Mouse (Mus musculus) midbrain, embryonic 11.5 days (tissue): ENCODE measurements around the gene Gfra1. TPM values are rescaled to one million over a fixed set of nuclear protein-coding genes. Genes with fewer than 3 reads are reported as not detected.

Experiments used
- ATAC-seq: fragments of 200-750 bp; cut with Nextera tagmentation; 2 replicates; pipeline ENCODE4 v1.8.0; 2017; ENCODE audit warnings: moderate TSS enrichment, moderate library complexity; ENCODE audit not compliant: low FRiP score
- DNase-seq: peaks from one replicate; pipeline ENCODE4 v3.0.0; 2015; ENCODE audit warnings: low spot score; ENCODE audit errors: missing footprints
- H3K27ac ChIP-seq: fragments of 300-500 bp; sonication (generic); 2 replicates; pipeline ENCODE4 v1.5.1; 2014; ENCODE audit warnings: low read depth, low read length
- H3K27me3 ChIP-seq: fragments of 300-500 bp; sonication (generic); 2 replicates; pipeline ENCODE4 v1.6.1; 2014; ENCODE audit warnings: mild to moderate bottlenecking, low read length, moderate library complexity, mixed read lengths; ENCODE audit not compliant: control insufficient read depth, insufficient read depth
- H3K36me3 ChIP-seq: fragments of 300-500 bp; sonication (generic); 2 replicates; pipeline ENCODE4 v1.6.1; 2014; ENCODE audit warnings: mild to moderate bottlenecking, low read length, moderate library complexity, mixed read lengths; ENCODE audit not compliant: control insufficient read depth, insufficient read depth
- H3K4me1 ChIP-seq: fragments of 300-500 bp; sonication (generic); 2 replicates; pipeline ENCODE4 v1.6.1; 2014; ENCODE audit warnings: low read length; ENCODE audit not compliant: control insufficient read depth, insufficient read depth
- H3K4me2 ChIP-seq: fragments of 300-500 bp; sonication (generic); 2 replicates; pipeline ENCODE4 v1.6.1; 2014; ENCODE audit warnings: mild to moderate bottlenecking, moderate library complexity
- H3K4me3 ChIP-seq: fragments of 300-500 bp; sonication (generic); 2 replicates; pipeline ENCODE4 v1.5.1; 2014; ENCODE audit warnings: low read depth, low read length
- H3K9ac ChIP-seq: fragments of 300-500 bp; sonication (generic); 2 replicates; pipeline ENCODE4 v1.6.1; 2014; ENCODE audit warnings: low read length
- H3K9me3 ChIP-seq: fragments of 300-500 bp; sonication (generic); 2 replicates; pipeline ENCODE4 v1.6.1; 2016; ENCODE audit warnings: low read length; ENCODE audit not compliant: control insufficient read depth
- WGBS: fragments of 180-500 bp; shearing (Covaris S2); extraction: QIAGEN DNeasy Blood & Tissue Kit; methylation state at CpG from one replicate; pipeline ENCODE4 v1.1.7; 2014; 5-methylcytosine and 5-hydroxymethylcytosine counted together
- polyA plus RNA-seq: library from polyadenylated mRNA; unstranded; fragments of >200 nt; fragmentation: Nextera tagmentation; extraction: Ambion mirVana; gene quantifications from 2 replicates; pipeline ENCODE4 v1.2.1, GENCODE M21; 2014

Gene Gfra1
- polyA plus RNA-seq, 1 experiment from 2014 or later, result 26.7 TPM

DNA sequence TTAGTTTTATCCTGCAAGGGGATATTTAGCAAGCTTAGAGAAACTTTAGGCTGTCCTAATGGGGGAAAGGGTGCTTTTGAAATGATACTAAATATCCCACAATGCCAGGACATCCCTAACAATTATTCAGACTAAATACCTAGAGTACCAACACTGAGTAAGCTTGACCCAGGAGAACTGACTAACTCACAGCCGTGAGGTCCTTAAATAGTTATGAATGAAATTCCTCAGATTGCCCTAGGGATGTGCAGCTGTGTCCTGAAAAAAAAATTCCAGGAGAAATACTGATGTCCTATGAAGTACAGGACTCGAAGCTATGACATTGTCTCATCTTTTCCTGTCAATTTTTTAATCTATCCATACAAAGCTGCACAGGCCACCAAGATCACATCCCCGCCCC lies 201.5 kb downstream of the Gfra1 start:
- H3K27me3 ChIP-seq, result peaks cover 2% of the 10 kb centered on the region; the same call in 1 of the 2 replicates
- DNase-seq (no peak), ATAC-seq (no peak)
- H3K9ac ChIP-seq, result no peak overlapping the region
- H3K4me3 ChIP-seq, result no peak overlapping the region
- no peaks in the 10 kb centered on the region for H3K36me3 ChIP-seq
- no peak overlapping the region for H3K27ac ChIP-seq
- no peaks in the 10 kb centered on the region; the same call in 1 of the 2 replicates for H3K4me1 ChIP-seq
- no peak overlapping the region for H3K4me2 ChIP-seq
- 76% methylated on average over 3 of the region's 3 CpGs for WGBS
- H3K9me3 ChIP-seq, result no peaks in the 10 kb centered on the region

DNA sequence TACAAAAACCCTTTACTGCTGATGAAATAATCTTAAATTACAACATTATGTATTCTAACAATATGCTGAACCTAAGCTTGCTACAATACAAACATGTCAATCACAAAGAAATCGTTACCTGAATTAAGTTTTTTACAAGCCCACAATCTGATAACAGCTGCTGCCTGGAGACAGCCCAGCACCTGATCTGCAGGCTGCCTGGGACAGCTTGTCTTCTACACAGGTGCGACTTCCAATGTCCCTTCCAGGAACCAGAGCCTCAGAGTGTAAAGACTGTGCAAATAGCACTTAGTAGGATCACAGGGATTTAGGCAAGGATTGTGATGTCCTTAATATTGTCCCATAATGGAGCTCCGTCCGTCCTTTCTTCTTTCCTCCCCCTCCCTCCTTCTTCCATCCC lies 204.0 kb downstream of the Gfra1 start:
- ATAC-seq, result no peak
- H3K9me3 ChIP-seq, result no peaks in the 10 kb centered on the region
- no peak overlapping the region for H3K4me2 ChIP-seq
- H3K27ac ChIP-seq, result no peak overlapping the region
- WGBS, result 81% methylated on average over 4 of the region's 4 CpGs
- no peaks in the 10 kb centered on the region for H3K36me3 ChIP-seq
- H3K4me1 ChIP-seq, result no peaks in the 10 kb centered on the region; the same call in 1 of the 2 replicates
- peaks cover 2% of the 10 kb centered on the region; the same call in 1 of the 2 replicates for H3K27me3 ChIP-seq
- no peak overlapping the region for H3K9ac ChIP-seq
- H3K4me3 ChIP-seq, result no peak overlapping the region
- no peak for DNase-seq

DNA sequence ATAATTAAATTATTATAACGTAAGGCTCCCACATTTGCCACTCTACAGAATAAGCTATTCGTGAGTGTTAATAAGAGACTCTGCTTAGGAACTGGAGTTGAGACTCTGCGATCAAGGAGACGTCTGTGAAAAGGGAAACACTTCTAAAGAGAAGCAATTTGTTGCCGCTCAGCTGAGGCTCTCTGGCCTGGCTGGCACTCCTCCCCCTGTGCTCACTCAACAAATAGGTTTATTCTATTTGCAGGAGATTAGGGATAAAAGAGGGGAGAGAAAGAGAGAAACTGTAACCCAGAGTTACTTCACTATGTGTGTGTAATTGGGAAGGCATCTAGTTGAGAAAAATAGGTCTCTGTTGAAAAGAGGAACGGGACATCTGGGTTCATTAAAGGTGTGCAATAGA lies 204.6 kb downstream of the Gfra1 start:
- DNase-seq, result no peak
- Histone ChIP-seq H3K27me3 (peaks cover 2% of the 10 kb centered on the region; the same call in 1 of the 2 replicates), H3K9me3 (no peaks in the 10 kb centered on the region), H3K4me3 (no peak overlapping the region), H3K4me1 (no peaks in the 10 kb centered on the region; the same call in 1 of the 2 replicates), H3K9ac (no peak overlapping the region), H3K36me3 (no peaks in the 10 kb centered on the region), H3K27ac (no peak overlapping the region), H3K4me2 (no peak overlapping the region)
- ATAC-seq, result no peak
- 41% methylated on average over 6 of the region's 6 CpGs for WGBS

DNA sequence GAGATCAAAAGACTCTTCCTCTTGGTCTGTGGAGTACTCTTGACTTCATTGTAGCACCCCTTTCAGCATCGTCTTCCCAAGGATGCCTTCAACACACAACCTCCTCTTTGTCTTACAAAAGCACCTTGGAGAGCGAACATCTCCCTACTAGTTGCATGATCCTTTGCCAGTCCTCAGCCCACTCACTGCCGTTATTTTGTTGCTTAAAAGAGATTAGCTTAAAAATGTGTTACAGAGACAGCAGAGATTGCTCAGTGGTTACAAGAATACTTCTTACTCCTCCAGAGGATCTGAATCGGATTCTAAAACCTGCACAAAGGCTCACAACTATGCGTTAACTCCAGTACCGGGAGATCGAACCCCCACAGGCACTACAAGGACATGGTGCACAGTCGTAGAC lies 205.5 kb downstream of the Gfra1 start:
- no peak overlapping the region for H3K27ac ChIP-seq
- H3K4me2 ChIP-seq, result no peak overlapping the region
- H3K9ac ChIP-seq, result no peak overlapping the region
- H3K4me1 ChIP-seq, result no peaks in the 10 kb centered on the region; the same call in 1 of the 2 replicates
- H3K9me3 ChIP-seq, result no peaks in the 10 kb centered on the region
- no peak overlapping the region for H3K4me3 ChIP-seq
- no peaks in the 10 kb centered on the region for H3K36me3 ChIP-seq
- 78% methylated on average over 8 of the region's 8 CpGs for WGBS
- ATAC-seq (no peak), DNase-seq (no peak)
- peaks cover 2% of the 10 kb centered on the region; the same call in 1 of the 2 replicates for H3K27me3 ChIP-seq

DNA sequence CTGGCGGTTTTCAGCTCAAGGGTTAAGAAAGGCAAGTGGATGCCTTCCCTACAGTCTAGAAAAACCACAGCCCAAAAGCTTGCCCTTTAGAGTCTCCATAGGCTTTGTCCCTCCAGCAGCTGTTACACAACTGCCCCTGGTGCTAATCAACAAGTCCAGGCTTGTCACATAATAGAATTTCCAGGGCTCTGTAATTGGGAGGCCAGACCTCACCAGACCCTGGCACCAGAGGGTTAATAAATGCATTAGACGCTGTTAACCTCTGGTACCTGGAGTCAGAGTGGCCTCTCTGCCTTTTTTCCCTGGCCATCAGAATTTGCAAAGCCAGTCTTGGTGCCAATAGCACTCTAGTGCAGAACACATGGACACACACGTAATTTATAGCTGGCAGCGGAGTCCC lies 211.6 kb downstream of the Gfra1 start:
- no peak overlapping the region for H3K27ac ChIP-seq
- peaks cover 3% of the 10 kb centered on the region; the same call in 1 of the 2 replicates for H3K4me1 ChIP-seq
- no peaks in the 10 kb centered on the region for H3K36me3 ChIP-seq
- no peaks in the 10 kb centered on the region for H3K9me3 ChIP-seq
- no peak overlapping the region for H3K4me3 ChIP-seq
- no peak overlapping the region for H3K9ac ChIP-seq
- DNase-seq (no peak), ATAC-seq (no peak)
- no peaks in the 10 kb centered on the region for H3K27me3 ChIP-seq
- 75% methylated on average over 4 of the region's 4 CpGs for WGBS
- H3K4me2 ChIP-seq, result no peak overlapping the region

DNA sequence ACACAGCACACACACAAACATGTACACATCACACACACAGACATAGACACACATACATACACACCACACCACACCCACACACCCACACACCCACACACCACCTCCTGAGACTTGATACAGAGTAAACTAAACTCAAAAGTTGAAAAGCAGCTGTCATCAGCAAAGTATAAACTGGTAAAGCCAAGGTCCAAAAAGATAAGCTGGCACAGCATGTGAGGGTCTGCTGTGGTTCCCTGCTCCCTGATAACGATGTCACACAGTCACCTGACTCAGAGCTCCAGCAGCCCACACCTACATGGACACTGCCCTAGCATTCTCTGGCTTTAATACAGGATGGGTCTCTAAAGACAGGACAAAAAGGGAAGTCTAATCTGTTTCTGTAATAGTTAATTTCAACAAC lies 212.1 kb downstream of the Gfra1 start:
- H3K27ac ChIP-seq, result no peak overlapping the region
- ATAC-seq (no peak), DNase-seq (no peak)
- 80% methylated on average over 1 of the region's 1 CpGs for WGBS
- no peak overlapping the region for H3K4me2 ChIP-seq
- no peaks in the 10 kb centered on the region for H3K9me3 ChIP-seq
- no peak overlapping the region for H3K4me3 ChIP-seq
- H3K36me3 ChIP-seq, result no peaks in the 10 kb centered on the region
- H3K27me3 ChIP-seq, result no peaks in the 10 kb centered on the region
- H3K4me1 ChIP-seq, result peaks cover 3% of the 10 kb centered on the region; the same call in 1 of the 2 replicates
- no peak overlapping the region for H3K9ac ChIP-seq

DNA sequence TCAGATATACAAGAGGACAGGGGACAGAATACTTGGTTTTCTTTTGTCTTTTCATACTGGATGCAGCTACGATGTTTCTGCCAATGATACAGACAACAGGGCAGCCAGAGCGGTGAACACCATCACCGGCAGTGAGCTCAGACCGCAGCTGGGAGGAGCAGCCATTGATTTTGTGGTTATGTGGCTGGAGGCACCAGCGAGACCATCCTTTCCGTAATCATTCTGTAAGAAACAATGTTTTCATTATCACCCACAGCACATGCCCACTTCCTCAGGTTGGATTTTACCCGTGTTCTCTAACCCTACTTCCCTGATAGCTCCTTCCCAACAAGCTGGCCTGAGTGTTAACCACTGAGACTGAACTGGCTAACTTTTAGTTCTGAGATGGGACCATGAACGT lies 217.4 kb downstream of the Gfra1 start:
- Histone ChIP-seq H3K4me1 (peaks cover 3% of the 10 kb centered on the region; the same call in 1 of the 2 replicates), H3K27ac (no peak overlapping the region), H3K4me3 (no peak overlapping the region), H3K9me3 (no peaks in the 10 kb centered on the region), H3K27me3 (no peaks in the 10 kb centered on the region), H3K36me3 (no peaks in the 10 kb centered on the region), H3K4me2 (no peak overlapping the region), H3K9ac (no peak overlapping the region)
- DNase-seq (no peak), ATAC-seq (no peak)
- WGBS, result 78% methylated on average over 8 of the region's 8 CpGs

DNA sequence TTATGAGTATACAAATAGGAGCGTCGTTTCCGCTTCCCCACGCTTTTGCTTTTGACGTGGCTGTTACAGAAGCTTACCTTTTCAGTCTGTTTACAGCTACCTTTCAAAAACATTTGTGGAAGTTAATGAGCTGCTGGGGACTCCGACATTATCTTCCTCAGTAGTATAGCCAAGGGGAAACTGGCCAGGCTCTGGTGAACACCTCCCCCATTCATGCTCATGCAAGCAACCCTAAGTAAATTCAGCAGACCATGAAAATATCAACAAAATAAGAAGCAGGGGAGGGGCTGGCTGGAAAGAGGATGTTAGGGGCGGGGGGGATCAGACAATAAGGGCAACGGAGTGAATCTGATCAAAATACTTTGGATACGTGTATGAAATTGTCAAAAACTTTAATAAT lies 228.0 kb downstream of the Gfra1 start:
- Histone ChIP-seq H3K27me3 (no peaks in the 10 kb centered on the region), H3K4me3 (no peak overlapping the region)
- WGBS, result 66% methylated on average over 9 of the region's 9 CpGs

DNA sequence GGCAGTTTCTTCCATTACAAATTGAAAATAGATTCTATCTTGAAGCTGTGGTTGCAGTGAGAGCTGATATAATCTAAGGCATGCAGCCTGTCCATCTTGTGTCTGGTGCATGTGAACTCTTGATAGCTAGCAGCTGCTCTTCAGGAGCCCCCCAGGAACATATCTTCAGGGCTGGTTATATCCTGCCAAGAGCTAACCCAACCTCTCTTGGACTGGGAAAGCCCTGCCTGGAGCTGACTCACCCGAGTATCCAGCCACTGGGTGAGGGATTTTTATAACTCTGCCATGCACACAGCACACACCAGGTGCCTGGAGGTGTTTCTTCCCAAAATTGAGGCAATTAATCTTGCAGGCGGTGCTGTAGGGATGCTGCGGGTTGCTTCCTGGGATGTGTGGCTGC lies 228.8 kb downstream of the Gfra1 start:
- no peaks in the 10 kb centered on the region for H3K9me3 ChIP-seq
- no peak overlapping the region for H3K4me2 ChIP-seq
- ATAC-seq (no peak), DNase-seq (no peak)
- H3K27me3 ChIP-seq, result no peaks in the 10 kb centered on the region
- H3K36me3 ChIP-seq, result no peaks in the 10 kb centered on the region
- no peaks in the 10 kb centered on the region; the same call in 1 of the 2 replicates for H3K4me1 ChIP-seq
- H3K27ac ChIP-seq, result no peak overlapping the region
- no peak overlapping the region for H3K9ac ChIP-seq
- WGBS, result 66% methylated on average over 3 of the region's 3 CpGs
- no peak overlapping the region for H3K4me3 ChIP-seq

More for the DNA sequence above, 228.0 kb downstream of the Gfra1 start:
- no peak overlapping the region for H3K27ac ChIP-seq
- no peaks in the 10 kb centered on the region; the same call in 1 of the 2 replicates for H3K4me1 ChIP-seq
- H3K36me3 ChIP-seq, result no peaks in the 10 kb centered on the region
- no peak overlapping the region for H3K9ac ChIP-seq
- no peak for ATAC-seq
- no peaks in the 10 kb centered on the region for H3K9me3 ChIP-seq
- no peak for DNase-seq
- no peak overlapping the region for H3K4me2 ChIP-seq
